Mouse (Mus musculus) cortical plate, adult 2 months (tissue): Measurements from ENCODE around the gene Nek11.

Experiments
- CTCF ChIP-seq: fragments of 200-500 bp; IDR thresholded peaks from 2 replicates; pipeline ENCODE4 v1.5.1; 2011; ENCODE audit warnings: mild to moderate bottlenecking, control low read depth, low read length; ENCODE audit not compliant: insufficient read depth; ENCODE audit errors: extremely low read depth
- POLR2A ChIP-seq: fragments of 200-500 bp; IDR thresholded peaks from 2 replicates; pipeline ENCODE4 v1.6.1; 2011; ENCODE audit warnings: mild to moderate bottlenecking, low read length, control low read depth; ENCODE audit not compliant: insufficient read depth; ENCODE audit errors: extremely low read depth

DNA sequence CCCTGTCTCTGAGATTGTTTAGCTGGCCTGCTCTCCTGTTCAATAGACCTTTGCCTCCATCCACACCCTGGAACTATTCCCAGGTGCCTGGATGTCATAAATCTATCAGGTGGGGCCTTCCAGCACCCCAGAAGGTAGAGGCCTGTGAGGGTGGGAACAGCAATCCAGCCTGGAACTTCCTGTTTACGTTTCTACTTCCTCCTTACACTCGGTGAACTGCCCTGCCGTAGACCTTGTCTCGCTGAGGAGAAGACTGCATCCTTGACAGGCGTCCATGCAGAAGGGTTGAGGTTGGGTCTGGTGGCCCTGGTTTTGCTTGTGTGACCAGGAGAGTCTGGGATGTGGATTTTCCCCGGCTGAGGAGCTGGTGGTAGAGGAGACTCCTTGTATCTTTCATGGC, 256.1 kb downstream of the Nek11 start:
- TF ChIP-seq CTCF, result no peak
- TF ChIP-seq POLR2A, result no peak
